Mouse (Mus musculus): Measurements from ENCODE around the gene Bglap2. TPM values are rescaled to one million over a fixed set of nuclear protein-coding genes. Genes with fewer than 3 reads are reported as not detected.
"Not testable (repeated sequence)": the region's sequence is repeated elsewhere in the genome, so short reads cannot be mapped to it uniquely, and the experiment has no call there.

The Bglap2 gene
- total and polyA plus RNA-seq, 2 experiments from 2014 or later, result 9.2 TPM; not detected in 1

DNA sequence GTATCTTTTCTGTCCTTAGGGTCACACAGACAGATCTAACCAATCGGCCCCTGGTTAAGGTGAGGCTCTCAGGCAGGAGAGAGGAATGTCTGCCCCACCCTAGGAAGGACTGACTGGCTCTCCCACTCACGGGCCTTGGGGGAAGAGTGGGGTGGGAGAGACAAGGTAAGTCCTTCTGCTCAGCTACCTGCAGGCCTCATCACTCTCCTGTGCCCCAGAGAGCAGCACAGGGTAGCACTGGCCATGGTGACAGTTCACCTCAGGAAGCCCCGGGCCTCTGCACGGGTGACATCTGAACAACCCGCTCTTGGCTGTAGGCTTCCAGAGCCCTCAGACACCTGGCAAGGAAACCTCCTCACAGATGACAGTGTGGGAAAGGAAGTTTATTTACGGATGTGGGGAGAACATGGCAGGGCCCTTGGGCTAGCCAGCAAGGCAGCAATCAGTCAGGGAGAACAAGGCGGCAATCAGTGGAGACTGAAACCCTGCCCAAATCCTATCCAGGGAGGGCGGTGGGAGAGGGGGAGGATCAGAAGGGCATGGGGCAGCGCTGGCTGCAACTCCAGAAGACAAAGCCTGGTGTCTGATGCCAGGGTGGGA is 15.4 kb upstream of the Bglap2 start:
- Histone ChIP-seq H3K27ac (ENCODE audit: low read depth, low read length) (no peak overlapping the region), H3K9ac (no peak overlapping the region), H3K27me3 (ENCODE audit: insufficient read depth, low read length) (no peaks in the 10 kb centered on the region), H3K36me3 (ENCODE audit: insufficient read depth) (no peaks in the 10 kb centered on the region), H3K4me1 (ENCODE audit: insufficient read depth) (no peaks in the 10 kb centered on the region), H3K4me3 (ENCODE audit: low read depth, low read length) (no peak overlapping the region), H3K9me3 (ENCODE audit: low read length) (no peaks in the 10 kb centered on the region), H3K4me2 (ENCODE audit: low read depth) (no peak overlapping the region)
- ATAC-seq, result no peak
- no peak for TF ChIP-seq CTCF (IDR thresholded peaks at IDR 0.05; ENCODE audit: low read depth)
- 90% methylated on average over 9 of the region's 9 CpGs for WGBS
- DNase-seq, result no peak

DNA sequence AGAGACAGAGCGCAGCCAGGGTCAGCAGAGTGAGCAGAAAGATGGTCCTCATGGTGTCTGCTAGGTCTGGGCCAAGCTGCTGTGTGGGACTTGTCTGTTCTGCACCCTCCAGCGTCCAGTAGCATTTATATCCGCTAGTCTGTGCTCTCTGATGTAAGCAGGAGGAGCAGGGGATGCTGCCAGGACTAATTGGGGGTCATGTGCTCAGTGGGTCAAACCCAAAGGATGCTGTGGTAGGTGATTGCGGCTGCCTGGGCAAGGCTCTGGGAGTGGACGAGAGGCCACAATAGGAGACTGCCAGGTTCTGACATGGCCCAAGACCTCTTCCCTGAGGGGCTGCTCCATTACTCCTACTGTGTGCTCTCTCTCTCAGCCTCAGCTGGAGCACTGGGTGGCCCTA is 5.9 kb upstream of the Bglap2 start, which contains the start of gene Bglap:
Bglap (minus strand) TSS at position 101 of the 400 bp plus-strand sequence.
- Histone ChIP-seq H3K27me3 (ENCODE audit: insufficient read depth, low read length) (no peaks in the 10 kb centered on the region), H3K9me3 (ENCODE audit: low read length) (no peaks in the 10 kb centered on the region)

DNA sequence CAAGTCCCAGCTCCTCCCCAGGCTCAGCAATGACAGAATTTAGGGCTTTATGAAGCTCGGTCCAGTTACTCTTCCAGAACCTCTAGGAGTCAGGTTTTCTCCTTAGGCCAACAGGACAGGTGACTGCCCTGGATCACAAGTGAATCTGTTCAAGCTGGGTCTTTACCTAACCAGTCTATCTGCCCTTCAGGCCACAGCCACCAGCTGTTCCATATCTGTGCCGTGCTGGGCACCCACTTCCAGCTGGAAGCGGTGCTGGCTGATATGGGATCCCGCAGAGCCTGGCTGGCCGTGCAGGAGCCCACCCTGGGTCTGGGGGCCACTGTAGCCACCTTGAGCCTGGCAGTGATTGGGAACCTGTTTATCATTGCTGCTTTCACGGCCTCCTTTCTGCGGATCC is 3.9 kb upstream of the Bglap2 start:
- 0 out of 2 replicates have a peak, but pooled peaks have one; percentile 9 for ATAC-seq
- H3K27me3 ChIP-seq (ENCODE audit: insufficient read depth, low read length); H3K4me1 ChIP-seq (ENCODE audit: insufficient read depth); H3K9ac ChIP-seq; H3K9me3 ChIP-seq (ENCODE audit: low read length); H3K27ac ChIP-seq (ENCODE audit: low read depth, low read length); H3K36me3 ChIP-seq (ENCODE audit: insufficient read depth); DNase-seq; H3K4me3 ChIP-seq (ENCODE audit: low read depth, low read length); H3K4me2 ChIP-seq (ENCODE audit: low read depth): not testable (repeated sequence)
- 20% methylated on average over 1 of the region's 7 CpGs for WGBS

More for the DNA sequence above, 5.9 kb upstream of the Bglap2 start, which contains the start of gene Bglap:
- no peak within 1 kb of the TSS for H3K27ac ChIP-seq (ENCODE audit: low read depth, low read length)
- H3K9ac ChIP-seq, result no peak within 1 kb of the TSS
- TF ChIP-seq CTCF (IDR thresholded peaks at IDR 0.05; ENCODE audit: low read depth), result no peak
- DNase-seq (no peak), ATAC-seq (no peak)
- H3K4me1 ChIP-seq (ENCODE audit: insufficient read depth), result no peaks in the 10 kb centered on the region
- H3K4me3 ChIP-seq (ENCODE audit: low read depth, low read length), result no peak within 1 kb of the TSS
- no peak within 1 kb of the TSS for H3K4me2 ChIP-seq (ENCODE audit: low read depth)
- 79% methylated on average over 5 of the region's 5 CpGs for WGBS
- no peaks in the 10 kb centered on the region for H3K36me3 ChIP-seq (ENCODE audit: insufficient read depth)

DNA sequence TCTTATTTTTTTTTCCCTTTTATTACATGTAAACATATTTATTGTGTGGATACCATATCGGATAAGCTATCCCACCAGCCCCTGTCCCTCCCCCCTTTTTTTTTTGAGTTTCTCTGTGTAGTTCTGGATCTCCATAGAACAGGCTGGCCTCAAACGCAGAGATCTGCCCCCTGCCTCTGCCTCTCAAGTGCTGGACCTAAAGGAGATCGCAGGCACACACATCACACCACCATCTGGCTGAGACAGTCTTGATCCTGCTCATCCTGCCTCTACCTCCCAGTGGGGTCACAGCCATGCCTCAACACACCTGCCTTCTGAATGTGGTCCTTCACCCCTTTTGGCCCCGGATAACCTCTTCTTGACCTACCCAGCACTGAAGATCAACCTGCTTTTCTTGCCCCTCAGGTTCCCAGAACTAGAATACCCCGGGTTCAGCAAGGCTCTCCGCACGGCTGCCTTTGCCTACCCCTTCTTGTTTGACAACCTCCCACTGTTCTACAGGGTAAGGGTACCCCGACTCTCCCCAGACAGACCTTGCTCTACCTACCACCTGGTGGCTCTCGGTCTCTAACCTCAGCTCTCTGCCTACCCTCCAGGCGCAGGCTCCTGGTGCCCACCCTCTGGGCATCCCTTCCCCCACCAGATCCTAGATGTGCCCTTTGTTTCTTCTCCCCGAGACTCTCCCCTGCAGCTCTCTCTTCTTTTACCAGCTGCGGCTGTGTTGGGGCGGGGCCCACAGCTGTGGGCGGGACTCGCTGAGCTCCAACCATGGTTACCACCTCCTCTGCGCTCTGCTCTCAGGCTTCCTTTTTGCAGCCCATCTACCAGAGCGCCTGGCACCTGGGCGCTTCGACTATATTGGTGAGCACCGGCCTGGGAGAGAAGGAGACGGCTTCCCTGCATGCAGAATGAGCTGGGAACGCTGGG is 3.2 kb upstream of the Bglap2 start:
- peak overlapping the region; percentile 43 for H3K4me2 ChIP-seq (ENCODE audit: low read depth)
- peak overlapping the region; percentile 54; the same call in 1 of the 2 replicates for H3K27ac ChIP-seq (ENCODE audit: low read depth, low read length)
- not testable (repeated sequence) for H3K27me3 ChIP-seq (ENCODE audit: insufficient read depth, low read length); H3K4me1 ChIP-seq (ENCODE audit: insufficient read depth); H3K9me3 ChIP-seq (ENCODE audit: low read length); H3K36me3 ChIP-seq (ENCODE audit: insufficient read depth)
- ATAC-seq (peak; percentile 97), DNase-seq (peak; percentile 78)
- H3K4me3 ChIP-seq (ENCODE audit: low read depth, low read length), result peak overlapping the region; percentile 17; the same call in 1 of the 2 replicates
- WGBS, result 10% methylated on average over 17 of the region's 22 CpGs
- peak overlapping the region; percentile 22; the same call in 1 of the 2 replicates for H3K9ac ChIP-seq

DNA sequence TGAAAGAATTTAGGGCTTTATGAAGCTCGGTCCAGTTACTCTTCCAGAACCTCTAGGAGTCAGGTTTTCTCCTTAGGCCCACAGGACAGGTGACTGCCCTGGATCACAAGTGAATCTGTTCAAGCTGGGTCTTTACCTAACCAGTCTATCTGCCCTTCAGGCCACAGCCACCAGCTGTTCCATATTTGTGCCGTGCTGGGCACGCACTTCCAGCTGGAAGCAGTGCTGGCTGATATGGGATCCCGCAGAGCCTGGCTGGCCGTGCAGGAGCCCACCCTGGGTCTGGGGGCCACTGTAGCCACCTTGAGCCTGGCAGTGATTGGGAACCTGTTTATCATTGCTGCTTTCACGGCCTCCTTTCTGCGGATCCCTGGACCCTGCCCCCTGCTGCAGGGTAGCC is 1.9 kb downstream of the Bglap2 start:
- not testable (repeated sequence) for H3K9me3 ChIP-seq (ENCODE audit: low read length); H3K36me3 ChIP-seq (ENCODE audit: insufficient read depth); H3K9ac ChIP-seq; DNase-seq; H3K4me1 ChIP-seq (ENCODE audit: insufficient read depth); H3K4me3 ChIP-seq (ENCODE audit: low read depth, low read length); H3K27me3 ChIP-seq (ENCODE audit: insufficient read depth, low read length)
- Histone ChIP-seq H3K4me2 (ENCODE audit: low read depth) (0 out of 2 replicates have a peak overlapping the region, but pooled peaks have one; percentile 19), H3K27ac (ENCODE audit: low read depth, low read length) (peak overlapping the region; percentile 72; the same call in 1 of the 2 replicates)
- WGBS, result 24% methylated on average over 5 of the region's 7 CpGs
- ATAC-seq, result peak; percentile 28

DNA sequence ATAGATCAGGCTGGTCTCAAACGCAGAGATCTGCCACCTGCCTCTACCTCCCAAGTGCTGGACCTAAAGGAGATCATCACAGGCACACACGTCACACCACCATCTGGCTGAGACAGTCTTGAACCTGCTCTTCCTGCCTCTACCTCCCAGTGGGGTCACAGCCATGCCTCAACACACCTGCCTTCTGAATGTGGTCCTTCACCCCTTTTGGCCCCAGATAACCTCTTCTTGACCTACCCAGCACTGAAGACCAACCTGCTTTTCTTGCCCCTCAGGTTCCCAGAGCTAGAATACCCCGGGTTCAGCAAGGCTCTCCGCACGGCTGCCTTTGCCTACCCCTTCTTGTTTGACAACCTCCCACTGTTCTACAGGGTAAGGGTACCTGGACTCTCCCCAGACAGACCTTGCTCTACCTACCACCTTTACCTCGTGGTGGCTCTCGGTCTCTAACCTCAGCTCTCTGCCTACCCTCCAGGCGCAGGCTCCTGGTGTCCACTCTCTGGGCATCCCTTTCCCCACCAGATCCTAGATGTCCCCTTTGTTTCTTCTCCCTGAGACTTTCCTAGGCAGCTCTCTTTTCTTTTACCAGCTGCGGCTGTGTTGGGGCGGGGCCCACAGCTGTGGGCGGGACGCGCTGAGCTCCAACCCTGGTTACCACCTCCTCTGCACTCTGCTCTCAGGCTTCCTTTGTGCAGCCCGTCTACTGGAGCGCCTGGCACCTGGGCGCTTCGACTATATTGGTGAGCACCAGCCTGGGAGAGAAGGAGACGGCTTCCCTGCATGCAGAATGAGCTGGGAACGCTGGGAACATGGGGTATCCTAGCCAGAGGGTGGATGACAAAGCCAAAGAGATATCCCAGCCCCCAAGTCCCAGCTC is 2.5 kb downstream of the Bglap2 start:
- DNase-seq (peak; percentile 66), ATAC-seq (peak; percentile 98)
- not testable (repeated sequence) for H3K9me3 ChIP-seq (ENCODE audit: low read length); H3K9ac ChIP-seq; H3K4me3 ChIP-seq (ENCODE audit: low read depth, low read length); H3K27me3 ChIP-seq (ENCODE audit: insufficient read depth, low read length); H3K4me1 ChIP-seq (ENCODE audit: insufficient read depth); H3K36me3 ChIP-seq (ENCODE audit: insufficient read depth)
- 14% methylated on average over 18 of the region's 19 CpGs for WGBS
- Histone ChIP-seq H3K27ac (ENCODE audit: low read depth, low read length) (peak overlapping the region; percentile 72), H3K4me2 (ENCODE audit: low read depth) (0 out of 2 replicates have a peak overlapping the region, but pooled peaks have one; percentile 19)

DNA sequence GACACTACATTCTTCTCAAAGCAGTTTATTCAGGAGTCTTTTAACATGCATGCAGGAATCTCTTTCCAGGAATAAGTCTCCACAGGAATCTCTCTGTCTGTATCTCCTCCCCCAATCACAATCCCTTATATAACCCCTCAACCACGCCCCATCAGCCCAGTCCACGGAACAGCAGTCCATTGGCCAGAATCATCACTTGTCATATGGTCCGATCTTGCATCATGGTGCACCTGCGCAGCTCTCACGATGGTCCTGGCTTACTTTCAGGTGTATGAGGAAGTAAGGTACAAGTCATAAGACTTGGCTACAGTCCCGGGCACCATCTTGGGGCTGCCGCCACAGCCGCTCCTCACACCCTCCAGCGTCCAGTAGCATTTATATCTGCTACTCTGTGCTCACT is 5.9 kb downstream of the Bglap2 start, which contains the start of gene Bglap3:
Bglap3 (minus strand) TSS at position 101 of the 400 bp plus-strand sequence.
- not testable (repeated sequence) for DNase-seq; H3K4me1 ChIP-seq (ENCODE audit: insufficient read depth); ATAC-seq; H3K27me3 ChIP-seq (ENCODE audit: insufficient read depth, low read length); H3K4me3 ChIP-seq (ENCODE audit: low read depth, low read length); H3K9ac ChIP-seq; H3K4me2 ChIP-seq (ENCODE audit: low read depth); H3K36me3 ChIP-seq (ENCODE audit: insufficient read depth); H3K9me3 ChIP-seq (ENCODE audit: low read length); H3K27ac ChIP-seq (ENCODE audit: low read depth, low read length)
- 95% methylated on average over 9 of the region's 9 CpGs for WGBS

DNA sequence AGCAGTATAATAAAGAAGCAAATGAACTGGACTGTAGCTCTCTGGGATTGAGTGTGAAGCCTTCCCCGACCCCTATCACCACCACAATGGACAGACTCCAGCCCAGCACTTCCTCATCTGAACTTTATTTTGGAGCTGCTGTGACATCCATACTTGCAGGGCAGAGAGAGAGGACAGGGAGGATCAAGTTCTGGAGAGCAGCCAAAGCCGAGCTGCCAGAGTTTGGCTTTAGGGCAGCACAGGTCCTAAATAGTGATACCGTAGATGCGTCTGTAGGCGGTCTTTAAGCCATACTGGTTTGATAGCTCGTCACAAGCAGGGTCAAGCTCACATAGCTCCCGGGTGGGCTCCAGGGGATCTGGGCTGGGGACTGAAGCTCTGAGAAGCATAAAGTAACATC is 10.0 kb downstream of the Bglap2 start:
- H3K27ac ChIP-seq (ENCODE audit: low read depth, low read length); H3K9ac ChIP-seq; H3K27me3 ChIP-seq (ENCODE audit: insufficient read depth, low read length); H3K36me3 ChIP-seq (ENCODE audit: insufficient read depth); H3K4me3 ChIP-seq (ENCODE audit: low read depth, low read length); H3K9me3 ChIP-seq (ENCODE audit: low read length); DNase-seq; H3K4me1 ChIP-seq (ENCODE audit: insufficient read depth); ATAC-seq; H3K4me2 ChIP-seq (ENCODE audit: low read depth): not testable (repeated sequence)
- 90% methylated on average over 7 of the region's 7 CpGs for WGBS

DNA sequence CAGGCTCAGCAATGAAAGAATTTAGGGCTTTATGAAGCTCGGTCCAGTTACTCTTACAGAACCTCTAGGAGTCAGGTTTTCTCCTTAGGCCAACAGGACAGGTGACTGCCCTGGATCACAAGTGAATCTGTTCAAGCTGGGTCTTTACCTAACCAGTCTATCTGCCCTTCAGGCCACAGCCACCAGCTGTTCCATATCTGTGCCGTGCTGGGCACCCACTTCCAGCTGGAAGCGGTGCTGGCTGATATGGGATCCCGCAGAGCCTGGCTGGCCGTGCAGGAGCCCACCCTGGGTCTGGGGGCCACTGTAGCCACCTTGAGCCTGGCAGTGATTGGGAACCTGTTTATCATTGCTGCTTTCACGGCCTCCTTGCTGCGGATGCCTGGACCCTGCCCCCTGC is 11.0 kb downstream of the Bglap2 start:
- ATAC-seq; H3K4me3 ChIP-seq (ENCODE audit: low read depth, low read length); H3K27me3 ChIP-seq (ENCODE audit: insufficient read depth, low read length); H3K27ac ChIP-seq (ENCODE audit: low read depth, low read length); H3K9me3 ChIP-seq (ENCODE audit: low read length); H3K4me1 ChIP-seq (ENCODE audit: insufficient read depth); H3K9ac ChIP-seq; DNase-seq; H3K36me3 ChIP-seq (ENCODE audit: insufficient read depth): not testable (repeated sequence)
- H3K4me2 ChIP-seq (ENCODE audit: low read depth), result 0 out of 2 replicates have a peak overlapping the region, but pooled peaks have one; percentile 30
- 52% methylated on average over 3 of the region's 7 CpGs for WGBS
